Mouse (Mus musculus) small intestine, adult 2 months (tissue): ENCODE measurements around the gene Clec1b.

Experiments used
- CTCF ChIP-seq: fragments of 200-500 bp; IDR thresholded peaks from 2 replicates; pipeline ENCODE4 v1.5.1; 2012; ENCODE audit warnings: low read depth, mild to moderate bottlenecking, control low read depth, inconsistent platforms, low read length, moderate library complexity, mixed read lengths; ENCODE audit not compliant: insufficient replicate concordance, insufficient read length; ENCODE audit errors: extremely low read depth
- POLR2A ChIP-seq: fragments of 200-500 bp; IDR thresholded peaks from 2 replicates; pipeline ENCODE4 v1.6.1; 2012; ENCODE audit warnings: low read depth, mild to moderate bottlenecking, control low read depth, inconsistent platforms, low read length, moderate library complexity

- TF ChIP-seq CTCF (no peak), POLR2A (no peak)
These were observed 13.6 kb upstream of the Clec1b start for GRCm38 (mm10) chr6:129383466-129383865.
